ENCODE assay signal across 8 mouse cellular contexts in genomic region chr19:47264322-47265092, GRCm38 (mm10).
A peak's percentile ranks its signal among the peaks of the same experiment; 100 is the strongest.
DNase-seq lines count a peak whose midpoint lies in the region; ATAC-seq and TF ChIP-seq lines count a peak whose summit lies in the region.

No protein-coding gene starts in this region.

- no peak overlapping the region for H3K4me2 ChIP-seq in heart, embryonic 15.5 days
- no peak overlapping the region for H3K4me2 ChIP-seq in kidney, postnatal 0 days (ENCODE audit: low read length)
- H3K4me2 ChIP-seq in liver, embryonic 16.5 days (ENCODE audit: low read depth, low read length), result no peak overlapping the region
- no peak overlapping the region for H3K4me2 ChIP-seq in neural tube, embryonic 14.5 days (ENCODE audit: low read depth, low read length)

- peak; percentile 47 for DNase-seq in adrenal gland, adult 8-10 months
- peak; percentile 76 for DNase-seq in embryo, embryonic 9.5 days (ENCODE audit: extremely low spot score)
- peak; percentile 89 for DNase-seq in kidney, postnatal 0 days (ENCODE audit: low spot score)
- peak; percentile 65 to 84 for DNase-seq in urinary bladder, postnatal 4 days (ENCODE audit: low spot score in 2 of 2)

- H3K4me1 ChIP-seq in E14TG2a.4 (replicated peaks; ENCODE audit: low read depth, low read length), result peaks cover 47% of the 10 kb centered on the region
- 0 out of 2 replicates have a peak, but pooled peaks cover 6% of the 10 kb centered on the region for H3K4me1 ChIP-seq in heart, embryonic 15.5 days (replicated peaks)
- H3K4me1 ChIP-seq in kidney, postnatal 0 days (replicated peaks; ENCODE audit: insufficient read depth, low read length), result no peaks in the 10 kb centered on the region
- no peaks in the 10 kb centered on the region for H3K4me1 ChIP-seq in liver, embryonic 16.5 days (ENCODE audit: control insufficient read depth, low read depth, low read length)
- H3K4me1 ChIP-seq in neural tube, embryonic 14.5 days (ENCODE audit: control insufficient read depth, insufficient read depth, low read length), result no peaks in the 10 kb centered on the region

- H3K9ac ChIP-seq in heart, embryonic 15.5 days, result no peak overlapping the region
- H3K9ac ChIP-seq in kidney, postnatal 0 days (ENCODE audit: low read depth, low read length), result no peak overlapping the region
- no peak overlapping the region for H3K9ac ChIP-seq in liver, embryonic 16.5 days (ENCODE audit: low read depth, low read length)
- H3K9ac ChIP-seq in neural tube, embryonic 14.5 days (replicated peaks; ENCODE audit: low read depth, low read length), result no peak overlapping the region

- H3K36me3 ChIP-seq in E14TG2a.4 (ENCODE audit: insufficient read depth, low read length), result peaks cover 30% of the 10 kb centered on the region
- peaks cover 36% of the 10 kb centered on the region for H3K36me3 ChIP-seq in heart, embryonic 15.5 days
- H3K36me3 ChIP-seq in kidney, postnatal 0 days (ENCODE audit: insufficient read depth, low read length), result peaks cover 31% of the 10 kb centered on the region
- H3K36me3 ChIP-seq in liver, embryonic 16.5 days (ENCODE audit: control insufficient read depth, insufficient read depth), result peaks cover 4% of the 10 kb centered on the region
- no peaks in the 10 kb centered on the region for H3K36me3 ChIP-seq in neural tube, embryonic 14.5 days (ENCODE audit: control insufficient read depth, insufficient read depth, low read length)

- ATAC-seq in heart, embryonic 15.5 days (replicated peaks; ENCODE audit: insufficient number of reproducible peaks, insufficient read depth, low FRiP score, low read depth), result peak; percentile 50; the same call in 1 of the 2 replicates
- ATAC-seq in kidney, postnatal 0 days (replicated peaks; ENCODE audit: low FRiP score, low read depth), result peak; percentile 58
- peak; percentile 45; the same call in 1 of the 2 replicates for ATAC-seq in liver, embryonic 16.5 days (ENCODE audit: low read depth)
- peak; percentile 73 for ATAC-seq in neural tube, embryonic 14.5 days (ENCODE audit: low read depth)

- H3K9me3 ChIP-seq in E14TG2a.4 (ENCODE audit: low read length), result no peaks in the 10 kb centered on the region
- H3K9me3 ChIP-seq in heart, embryonic 15.5 days (replicated peaks), result no peaks in the 10 kb centered on the region
- no peaks in the 10 kb centered on the region for H3K9me3 ChIP-seq in kidney, postnatal 0 days (replicated peaks; ENCODE audit: low read length)
- H3K9me3 ChIP-seq in liver, embryonic 16.5 days (replicated peaks; ENCODE audit: control insufficient read depth, low read length), result no peaks in the 10 kb centered on the region
- no peaks in the 10 kb centered on the region for H3K9me3 ChIP-seq in neural tube, embryonic 14.5 days (ENCODE audit: control insufficient read depth, low read length)

- H3K27me3 ChIP-seq in E14TG2a.4 (ENCODE audit: insufficient read depth, low read length), result peaks cover 5% of the 10 kb centered on the region; the same call in 1 of the 2 replicates
- no peaks in the 10 kb centered on the region for H3K27me3 ChIP-seq in heart, embryonic 15.5 days
- no peaks in the 10 kb centered on the region for H3K27me3 ChIP-seq in kidney, postnatal 0 days (ENCODE audit: insufficient read depth, low read length)
- no peaks in the 10 kb centered on the region for H3K27me3 ChIP-seq in liver, embryonic 16.5 days (ENCODE audit: control insufficient read depth, insufficient read depth, low read depth, low read length)
- no peaks in the 10 kb centered on the region for H3K27me3 ChIP-seq in neural tube, embryonic 14.5 days (ENCODE audit: control insufficient read depth, insufficient read depth, low read length)

- no peak overlapping the region for H3K4me3 ChIP-seq in E14TG2a.4 (replicated peaks; ENCODE audit: low read length)
- no peak overlapping the region for H3K4me3 ChIP-seq in heart, embryonic 15.5 days
- no peak overlapping the region for H3K4me3 ChIP-seq in kidney, postnatal 0 days (replicated peaks; ENCODE audit: low read depth, low read length)
- H3K4me3 ChIP-seq in liver, embryonic 16.5 days (ENCODE audit: low read depth, low read length), result no peak overlapping the region
- H3K4me3 ChIP-seq in neural tube, embryonic 14.5 days (ENCODE audit: low read depth, low read length), result no peak overlapping the region

- H3K27ac ChIP-seq in heart, embryonic 15.5 days, result no peak overlapping the region
- no peak overlapping the region for H3K27ac ChIP-seq in kidney, postnatal 0 days
- H3K27ac ChIP-seq in liver, embryonic 16.5 days (ENCODE audit: low read length), result no peak overlapping the region
- no peak overlapping the region for H3K27ac ChIP-seq in neural tube, embryonic 14.5 days (ENCODE audit: low read depth, low read length)

- TF ChIP-seq CTCF in E14TG2a.4 (conservative IDR thresholded peaks at IDR 0.05; ENCODE audit: low read length), result peak; percentile 73
- peak; percentile 95 for TF ChIP-seq CTCF in kidney, postnatal 0 days (IDR thresholded peaks at IDR 0.05; ENCODE audit: low read depth)

- WGBS in heart, embryonic 15.5 days, result 45% methylated on average over 11 of the region's 11 CpGs
- WGBS in kidney, postnatal 0 days, result 46% methylated on average over 11 of the region's 11 CpGs
- WGBS in liver, embryonic 16.5 days (ENCODE audit: insufficient replicate concordance), result 50% methylated on average over 11 of the region's 11 CpGs
- WGBS in neural tube, embryonic 14.5 days, result 49% methylated on average over 11 of the region's 11 CpGs
